Mouse (Mus musculus) hindbrain, embryonic 14.5 days (tissue): Measurements from ENCODE around the gene Sun3. TPM values are rescaled to one million over a fixed set of nuclear protein-coding genes. Genes with fewer than 3 reads are reported as not detected.

Experiments
- ATAC-seq: fragments of 200-750 bp; cut with Nextera tagmentation; 2 replicates; pipeline ENCODE4 v1.8.0; 2017; ENCODE audit warnings: moderate number of reproducible peaks, mild to moderate bottlenecking, moderate TSS enrichment, moderate library complexity; ENCODE audit not compliant: low FRiP score
- DNase-seq: peaks from one replicate; pipeline ENCODE4 v3.0.0-alpha.2; 2015; ENCODE audit warnings: low spot score
- H3K27ac ChIP-seq: fragments of 300-500 bp; sonication (generic); 2 replicates; pipeline ENCODE4 v1.5.1; 2014; ENCODE audit warnings: mild to moderate bottlenecking, moderate library complexity
- H3K27me3 ChIP-seq: fragments of 300-500 bp; sonication (generic); 2 replicates; pipeline ENCODE4 v1.6.1; 2014; ENCODE audit warnings: mild to moderate bottlenecking, low read length, mixed read lengths; ENCODE audit not compliant: control insufficient read depth, insufficient read depth
- H3K36me3 ChIP-seq: fragments of 300-500 bp; sonication (generic); replicated peaks from 2 replicates; pipeline ENCODE4 v1.6.1; 2014; ENCODE audit not compliant: control insufficient read depth, insufficient read depth
- H3K4me1 ChIP-seq: fragments of 300-500 bp; sonication (generic); replicated peaks from 2 replicates; pipeline ENCODE4 v1.6.1; 2014; ENCODE audit warnings: antibody characterized with exemption, low read length, mixed read lengths; ENCODE audit not compliant: control insufficient read depth, insufficient read depth
- H3K4me2 ChIP-seq: fragments of 300-500 bp; sonication (generic); replicated peaks from 2 replicates; pipeline ENCODE4 v1.6.1; 2014; ENCODE audit warnings: mild to moderate bottlenecking, moderate library complexity
- H3K4me3 ChIP-seq: fragments of 300-500 bp; sonication (generic); replicated peaks from 2 replicates; pipeline ENCODE4 v1.5.1; 2014; ENCODE audit warnings: mild to moderate bottlenecking, low read length
- H3K9ac ChIP-seq: fragments of 300-500 bp; sonication (generic); 2 replicates; pipeline ENCODE4 v1.6.1; 2014
- H3K9me3 ChIP-seq: fragments of 300-500 bp; sonication (generic); 2 replicates; pipeline ENCODE4 v1.6.1; 2016; ENCODE audit warnings: low read length; ENCODE audit not compliant: control insufficient read depth
- WGBS: fragments of 180-500 bp; shearing (Covaris S2); extraction: QIAGEN DNeasy Blood & Tissue Kit; methylation state at CpG from one replicate; pipeline ENCODE4 v1.1.7; 2014; 5-methylcytosine and 5-hydroxymethylcytosine counted together
- polyA plus RNA-seq: library from polyadenylated mRNA; unstranded; fragments of >200 nt; fragmentation: Nextera tagmentation; extraction: Ambion mirVana; gene quantifications from 2 replicates; pipeline ENCODE4 v1.2.1, GENCODE M21; 2014

Sun3 gene
- polyA plus RNA-seq, 1 experiment from 2014 or later = 0.33 TPM

DNA sequence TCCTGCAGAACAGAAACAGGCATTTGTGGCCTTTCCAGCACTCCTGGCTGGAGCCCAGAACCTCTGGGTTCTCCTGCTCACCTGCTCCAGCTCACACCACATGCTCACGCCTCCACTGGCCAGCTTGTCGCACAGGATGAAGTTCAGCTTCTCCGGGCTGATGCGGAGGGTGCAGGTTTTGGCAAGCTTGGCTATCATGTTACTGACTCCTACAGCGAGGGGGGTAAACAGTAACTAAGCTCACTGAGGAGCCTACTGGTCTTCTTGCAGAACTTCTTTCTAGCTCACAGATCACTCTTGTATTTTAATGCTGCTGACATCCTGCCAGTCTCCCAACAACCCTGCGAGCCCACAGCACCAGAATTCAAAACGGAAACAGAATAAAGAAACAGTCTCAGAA, 38.4 kb downstream of the Sun3 start:
- H3K4me3 ChIP-seq = peak overlapping the region; percentile 70
- no peaks in the 10 kb centered on the region for H3K27me3 ChIP-seq
- ATAC-seq (peak; percentile 51), DNase-seq (peak; percentile 35)
- H3K27ac ChIP-seq = peak overlapping the region; percentile 71
- peaks cover 5% of the 10 kb centered on the region; the same call in 1 of the 2 replicates for H3K36me3 ChIP-seq
- 1% methylated on average over 7 of the region's 7 CpGs for WGBS
- H3K4me2 ChIP-seq = peak overlapping the region; percentile 75
- H3K4me1 ChIP-seq = peaks cover 9% of the 10 kb centered on the region
- no peaks in the 10 kb centered on the region for H3K9me3 ChIP-seq
- H3K9ac ChIP-seq = peak overlapping the region; percentile 78

DNA sequence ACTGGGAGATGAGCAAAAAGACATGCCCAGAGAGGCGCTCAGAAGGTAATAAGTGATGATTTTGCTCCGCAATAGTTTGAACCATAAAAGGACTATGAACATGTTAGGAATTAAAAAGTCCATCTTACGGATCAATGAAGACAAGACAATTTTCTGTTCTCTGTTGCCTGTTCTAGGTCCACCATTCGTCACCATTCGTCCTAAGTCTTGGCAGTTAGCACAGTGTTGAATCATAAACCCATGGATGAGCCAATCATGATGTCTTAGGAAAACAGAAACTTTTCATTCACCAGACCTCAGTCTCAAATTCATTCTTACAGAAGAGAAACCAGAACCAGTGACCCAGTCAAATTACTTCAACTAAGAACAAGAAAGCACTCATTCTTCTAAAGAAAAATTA, 40.0 kb downstream of the Sun3 start:
- no peak for ATAC-seq
- no peak overlapping the region for H3K27ac ChIP-seq
- no peaks in the 10 kb centered on the region for H3K27me3 ChIP-seq
- peaks cover 9% of the 10 kb centered on the region for H3K4me1 ChIP-seq
- WGBS = 96% methylated on average over 5 of the region's 5 CpGs
- H3K9ac ChIP-seq = no peak overlapping the region
- H3K4me3 ChIP-seq = no peak overlapping the region
- H3K4me2 ChIP-seq = no peak overlapping the region
- peaks cover 20% of the 10 kb centered on the region for H3K36me3 ChIP-seq
- H3K9me3 ChIP-seq = no peaks in the 10 kb centered on the region
- no peak for DNase-seq

DNA sequence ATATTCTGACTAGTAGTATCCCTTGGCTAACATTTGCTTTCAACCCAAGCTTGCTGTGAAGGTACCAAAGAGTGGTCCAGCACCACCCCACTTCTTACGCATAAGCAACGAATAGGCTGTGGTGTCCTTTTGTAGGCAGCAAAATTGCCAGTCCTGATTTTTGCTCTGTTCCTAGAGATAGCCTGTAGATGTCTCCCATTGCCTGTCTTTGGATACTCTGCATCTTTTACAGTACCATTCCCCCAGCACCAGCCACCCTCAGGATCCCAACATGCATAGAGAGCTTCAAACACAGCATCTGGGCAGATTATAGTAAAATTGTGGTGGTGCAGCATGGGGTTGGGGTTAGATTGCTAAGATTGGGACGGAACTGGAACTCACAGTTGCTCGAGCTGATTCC, 60.7 kb downstream of the Sun3 start:
- no peak for DNase-seq
- H3K4me1 ChIP-seq = no peaks in the 10 kb centered on the region
- H3K4me3 ChIP-seq = no peak overlapping the region
- no peak overlapping the region for H3K4me2 ChIP-seq
- no peaks in the 10 kb centered on the region for H3K9me3 ChIP-seq
- no peaks in the 10 kb centered on the region for H3K27me3 ChIP-seq
- no peak for ATAC-seq
- 70% methylated on average over 4 of the region's 4 CpGs for WGBS
- no peak overlapping the region for H3K9ac ChIP-seq
- peaks cover 6% of the 10 kb centered on the region; the same call in 1 of the 2 replicates for H3K36me3 ChIP-seq
- no peak overlapping the region for H3K27ac ChIP-seq

- Histone ChIP-seq H3K9ac (no peak overlapping the region), H3K4me2 (no peak overlapping the region), H3K27me3 (no peaks in the 10 kb centered on the region), H3K9me3 (no peaks in the 10 kb centered on the region), H3K4me1 (no peaks in the 10 kb centered on the region), H3K36me3 (no peaks in the 10 kb centered on the region), H3K4me3 (no peak overlapping the region), H3K27ac (no peak overlapping the region)
- ATAC-seq = no peak
- no peak for DNase-seq
Measured at GRCm38 (mm10) chr11:8986058-8986457, 62.7 kb downstream of the Sun3 start.

- H3K27me3 ChIP-seq = no peaks in the 10 kb centered on the region
- no peak overlapping the region for H3K4me3 ChIP-seq
- no peaks in the 10 kb centered on the region for H3K9me3 ChIP-seq
- no peak overlapping the region for H3K9ac ChIP-seq
- no peak overlapping the region for H3K27ac ChIP-seq
- DNase-seq (peak; percentile 87), ATAC-seq (peak; percentile 39; the same call in 1 of the 2 replicates)
- H3K4me1 ChIP-seq = no peaks in the 10 kb centered on the region
- 45% methylated on average over 6 of the region's 6 CpGs for WGBS
- H3K4me2 ChIP-seq = no peak overlapping the region
- H3K36me3 ChIP-seq = no peaks in the 10 kb centered on the region
Measured at GRCm38 (mm10) chr11:8983237-8983861, 65.4 kb downstream of the Sun3 start.

DNA sequence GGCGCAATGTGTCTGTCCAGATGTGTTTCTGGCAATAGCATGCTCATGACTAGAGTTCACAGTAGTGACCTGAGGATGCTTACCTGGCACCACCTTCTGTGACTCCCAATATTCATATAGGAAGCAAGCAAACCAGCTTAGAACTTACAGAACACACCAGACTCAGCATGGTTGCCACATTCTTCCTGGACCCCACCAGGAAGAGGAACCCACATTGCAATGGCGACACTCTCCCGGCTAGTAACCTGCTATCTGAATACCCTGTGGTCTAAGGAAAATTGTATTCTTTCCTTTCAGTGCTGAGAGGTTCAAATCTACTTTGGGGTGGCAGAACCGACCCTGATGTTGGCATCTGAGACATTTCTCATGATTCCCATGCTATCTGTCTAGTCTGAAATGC, 70.6 kb downstream of the Sun3 start:
- no peak for DNase-seq
- Histone ChIP-seq H3K9me3 (no peaks in the 10 kb centered on the region), H3K27ac (no peak overlapping the region), H3K27me3 (no peaks in the 10 kb centered on the region), H3K36me3 (no peaks in the 10 kb centered on the region), H3K4me3 (no peak overlapping the region), H3K4me1 (no peaks in the 10 kb centered on the region), H3K9ac (no peak overlapping the region), H3K4me2 (no peak overlapping the region)
- WGBS = 91% methylated on average over 4 of the region's 4 CpGs
- ATAC-seq = no peak

DNA sequence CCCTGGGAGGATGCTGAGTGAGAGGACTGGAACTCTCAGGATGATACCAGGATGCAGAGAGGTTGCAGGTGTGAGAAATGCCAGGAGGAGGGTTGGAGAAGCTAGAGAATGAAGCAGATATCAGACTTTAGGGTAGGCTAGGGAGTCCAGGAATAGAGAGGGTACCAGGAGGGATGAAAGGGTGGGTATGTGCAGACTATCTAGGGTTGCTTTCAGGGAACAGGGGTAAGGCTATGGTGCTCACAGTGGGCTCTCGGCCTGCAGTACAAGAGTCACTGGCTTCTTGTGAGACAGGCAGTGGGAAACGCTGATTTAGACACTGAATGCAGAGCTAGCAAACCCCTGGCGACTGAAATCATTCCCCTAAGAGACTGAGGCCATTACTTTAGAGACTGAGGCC, 75.6 kb downstream of the Sun3 start, which contains the start of gene Pkd1l1:
Gene Pkd1l1, minus strand, starts transcription at position 101 of the 400 bp plus-strand sequence.
- Histone ChIP-seq H3K4me1 (no peaks in the 10 kb centered on the region), H3K36me3 (no peaks in the 10 kb centered on the region), H3K27me3 (no peaks in the 10 kb centered on the region), H3K9ac (no peak within 1 kb of the TSS), H3K4me2 (no peak within 1 kb of the TSS), H3K27ac (no peak within 1 kb of the TSS), H3K4me3 (no peak within 1 kb of the TSS), H3K9me3 (no peaks in the 10 kb centered on the region)
- 61% methylated on average over 3 of the region's 3 CpGs for WGBS
- no peak for DNase-seq
- ATAC-seq = no peak

GRCm38 (mm10) chr11:8972093-8972492, 76.7 kb downstream of the Sun3 start:
- Histone ChIP-seq H3K4me2 (no peak overlapping the region), H3K4me1 (no peaks in the 10 kb centered on the region), H3K27me3 (no peaks in the 10 kb centered on the region), H3K9me3 (no peaks in the 10 kb centered on the region), H3K36me3 (no peaks in the 10 kb centered on the region), H3K27ac (no peak overlapping the region), H3K4me3 (no peak overlapping the region), H3K9ac (no peak overlapping the region)
- ATAC-seq (no peak), DNase-seq (no peak)
- WGBS = 90% methylated on average over 6 of the region's 6 CpGs

DNA sequence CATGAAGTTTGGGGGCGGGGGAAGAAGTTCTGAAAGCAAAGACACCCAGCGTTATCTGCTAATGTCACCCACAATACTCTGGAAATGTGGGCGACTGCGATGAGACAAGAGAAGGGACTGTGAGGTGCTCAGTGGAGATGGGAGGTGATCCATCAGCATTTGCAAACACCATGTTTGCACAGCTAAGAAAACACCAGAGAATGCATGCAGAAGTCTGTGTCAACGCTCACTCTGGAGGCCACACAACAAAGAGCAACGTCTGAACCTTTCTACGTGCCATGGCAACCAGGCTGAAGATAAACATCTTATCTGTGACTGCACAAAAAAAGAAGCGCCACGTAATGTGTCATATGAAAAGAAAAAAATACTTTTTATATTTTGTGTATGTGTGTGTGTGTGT, 78.3 kb downstream of the Sun3 start:
- 81% methylated on average over 9 of the region's 9 CpGs for WGBS
- Histone ChIP-seq H3K9me3 (no peaks in the 10 kb centered on the region), H3K4me1 (no peaks in the 10 kb centered on the region), H3K36me3 (no peaks in the 10 kb centered on the region), H3K4me2 (no peak overlapping the region), H3K4me3 (no peak overlapping the region), H3K27me3 (no peaks in the 10 kb centered on the region), H3K9ac (no peak overlapping the region), H3K27ac (no peak overlapping the region)
- ATAC-seq (no peak), DNase-seq (no peak)

- Histone ChIP-seq H3K36me3 (no peaks in the 10 kb centered on the region), H3K9ac (no peak overlapping the region), H3K4me2 (no peak overlapping the region), H3K4me3 (no peak overlapping the region), H3K27me3 (no peaks in the 10 kb centered on the region), H3K9me3 (no peaks in the 10 kb centered on the region), H3K27ac (no peak overlapping the region), H3K4me1 (no peaks in the 10 kb centered on the region)
- 96% methylated on average over 7 of the region's 7 CpGs for WGBS
- no peak for ATAC-seq
- no peak for DNase-seq
Measured at GRCm38 (mm10) chr11:8968094-8968493, 80.7 kb downstream of the Sun3 start.
